Mouse (Mus musculus) lung, embryonic 14.5 days (tissue): ENCODE measurements at regions not wholly inside any gene's neighbourhood (a gene's known extent, or its start where the extent isn't known, plus 50 kb on each side); places are given as distances from the start of the nearest gene placed in this dataset.

Experiments used
- ATAC-seq: fragments of 200-750 bp; cut with Nextera tagmentation; 2 replicates; pipeline ENCODE4 v1.8.0; 2017; ENCODE audit warnings: mild to moderate bottlenecking, moderate TSS enrichment, moderate library complexity; ENCODE audit not compliant: insufficient read depth
- DNase-seq: peaks from one replicate; pipeline ENCODE4 v3.0.0-alpha.2; 2015
- H3K27ac ChIP-seq: fragments of 300-500 bp; sonication (generic); 2 replicates; pipeline ENCODE4 v1.5.1; 2014; ENCODE audit warnings: low read depth, mild to moderate bottlenecking, moderate library complexity
- H3K27me3 ChIP-seq: fragments of 300-500 bp; sonication (generic); 2 replicates; pipeline ENCODE4 v1.6.1; 2014; ENCODE audit warnings: low read length, control low read depth; ENCODE audit not compliant: insufficient read depth
- H3K36me3 ChIP-seq: fragments of 300-500 bp; sonication (generic); 2 replicates; pipeline ENCODE4 v1.6.1; 2014; ENCODE audit warnings: control low read depth; ENCODE audit not compliant: insufficient read depth
- H3K4me1 ChIP-seq: fragments of 300-500 bp; sonication (generic); 2 replicates; pipeline ENCODE4 v1.6.1; 2014; ENCODE audit warnings: antibody characterized with exemption, control low read depth; ENCODE audit not compliant: insufficient read depth
- H3K4me2 ChIP-seq: fragments of 300-500 bp; sonication (generic); 2 replicates; pipeline ENCODE4 v1.6.1; 2014; ENCODE audit warnings: mild to moderate bottlenecking
- H3K4me3 ChIP-seq: fragments of 300-500 bp; sonication (generic); 2 replicates; pipeline ENCODE4 v1.5.1; 2014; ENCODE audit warnings: low read depth, low read length
- H3K9ac ChIP-seq: fragments of 300-500 bp; sonication (generic); 2 replicates; pipeline ENCODE4 v1.6.1; 2014
- H3K9me3 ChIP-seq: fragments of 300-500 bp; sonication (generic); 2 replicates; pipeline ENCODE4 v1.6.1; 2016; ENCODE audit warnings: low read depth, low read length, control low read depth
- CTCF ChIP-seq: IDR thresholded peaks from 2 replicates; pipeline ENCODE4 v1.5.1; 2016; ENCODE audit warnings: antibody characterized with exemption, low read depth
- WGBS: fragments of 180-500 bp; shearing (Covaris S2); extraction: QIAGEN DNeasy Blood & Tissue Kit; methylation state at CpG from one replicate; pipeline ENCODE4 v1.1.7; 2014; 5-methylcytosine and 5-hydroxymethylcytosine counted together

DNA sequence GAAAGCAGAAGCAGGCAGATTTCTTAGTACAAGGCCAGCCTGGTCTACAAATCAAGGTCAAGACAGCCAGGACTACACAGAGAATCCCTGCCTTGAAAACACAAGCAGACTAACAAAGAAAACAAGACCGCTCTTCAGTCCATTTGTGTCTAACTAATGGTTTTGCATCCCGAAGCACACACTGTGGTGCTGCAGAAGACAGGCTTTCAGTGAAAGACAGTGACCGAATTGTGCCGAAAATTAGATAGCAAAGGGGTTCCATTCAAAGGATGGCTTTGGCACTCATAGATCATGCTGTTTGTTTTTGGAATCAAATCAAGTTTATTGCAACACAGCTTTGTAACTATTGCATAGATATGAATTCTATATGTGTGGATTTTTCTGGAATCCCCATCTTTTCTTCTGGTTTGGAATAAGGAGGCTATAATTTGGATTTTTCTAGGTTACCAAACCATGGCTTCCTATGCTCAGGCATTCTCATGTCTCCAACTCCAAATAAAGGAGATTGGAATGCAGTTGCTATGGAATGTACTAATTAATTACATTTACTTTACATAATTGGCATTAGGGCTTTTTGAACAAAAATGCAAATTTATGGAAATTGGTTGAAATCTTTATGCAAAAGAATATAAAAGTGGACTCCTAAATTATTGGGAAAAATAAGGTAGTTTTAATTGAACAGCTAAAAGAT lies 364.9 kb downstream of the Ppargc1a start:
- ATAC-seq (no peak), DNase-seq (no peak)
- H3K9ac ChIP-seq = no peak overlapping the region
- no peaks in the 10 kb centered on the region for H3K36me3 ChIP-seq
- no peaks in the 10 kb centered on the region for H3K27me3 ChIP-seq
- no peak overlapping the region for H3K4me2 ChIP-seq
- no peak overlapping the region for H3K4me3 ChIP-seq
- no peaks in the 10 kb centered on the region for H3K9me3 ChIP-seq
- H3K4me1 ChIP-seq = no peaks in the 10 kb centered on the region
- 82% methylated on average over 4 of the region's 4 CpGs for WGBS
- no peak for TF ChIP-seq CTCF
- H3K27ac ChIP-seq = no peak overlapping the region

- DNase-seq (no peak), ATAC-seq (no peak)
- H3K36me3 ChIP-seq = no peaks in the 10 kb centered on the region
- 53% methylated on average over 4 of the region's 4 CpGs for WGBS
- H3K27me3 ChIP-seq = no peaks in the 10 kb centered on the region
- no peak overlapping the region for H3K27ac ChIP-seq
- no peaks in the 10 kb centered on the region for H3K9me3 ChIP-seq
- no peak overlapping the region for H3K4me2 ChIP-seq
- no peak for TF ChIP-seq CTCF
- H3K9ac ChIP-seq = no peak overlapping the region
- no peak overlapping the region for H3K4me3 ChIP-seq
- no peaks in the 10 kb centered on the region for H3K4me1 ChIP-seq
Observed at GRCm38 (mm10) chr5:51196393-51197347, 370.9 kb downstream of the Ppargc1a start.

GRCm38 (mm10) chr5:51190661-51191060 lies 376.9 kb downstream of the Ppargc1a start:
- no peak overlapping the region for H3K27ac ChIP-seq
- H3K9me3 ChIP-seq = no peaks in the 10 kb centered on the region
- no peaks in the 10 kb centered on the region for H3K36me3 ChIP-seq
- ATAC-seq = no peak
- no peak overlapping the region for H3K4me3 ChIP-seq
- H3K27me3 ChIP-seq = no peaks in the 10 kb centered on the region
- H3K4me1 ChIP-seq = no peaks in the 10 kb centered on the region
- no peak for DNase-seq
- no peak overlapping the region for H3K9ac ChIP-seq
- no peak overlapping the region for H3K4me2 ChIP-seq
- 66% methylated on average over 3 of the region's 3 CpGs for WGBS
- TF ChIP-seq CTCF = no peak

DNA sequence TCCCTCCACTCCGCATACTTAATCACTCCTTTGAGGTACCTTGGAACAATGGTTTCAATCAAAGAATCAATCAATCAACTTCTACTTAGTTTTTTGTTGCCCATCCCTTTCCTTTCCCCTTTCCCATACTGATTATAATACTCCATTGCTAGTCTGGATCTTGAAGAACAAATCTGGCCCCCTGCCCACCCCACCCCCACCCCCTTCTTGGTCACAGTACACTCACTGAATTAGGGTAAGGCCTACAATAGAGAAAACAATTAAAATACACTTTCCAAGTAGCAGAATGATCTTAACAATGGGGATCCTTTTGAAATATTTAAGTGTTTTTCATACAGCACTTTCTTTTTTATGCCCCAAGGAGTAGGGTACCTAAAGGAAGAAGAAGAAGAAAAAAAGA lies 397.7 kb downstream of the Ppargc1a start:
- Histone ChIP-seq H3K36me3 (no peaks in the 10 kb centered on the region), H3K4me1 (no peaks in the 10 kb centered on the region), H3K27ac (no peak overlapping the region), H3K4me3 (no peak overlapping the region), H3K27me3 (no peaks in the 10 kb centered on the region), H3K4me2 (no peak overlapping the region), H3K9ac (no peak overlapping the region), H3K9me3 (no peaks in the 10 kb centered on the region)
- DNase-seq = no peak
- no peak for ATAC-seq
- 79% methylated on average over 1 of the region's 1 CpGs for WGBS
- no peak for TF ChIP-seq CTCF

- Histone ChIP-seq H3K4me2 (no peak overlapping the region), H3K9ac (no peak overlapping the region), H3K36me3 (no peaks in the 10 kb centered on the region), H3K27ac (no peak overlapping the region), H3K4me3 (no peak overlapping the region), H3K9me3 (no peaks in the 10 kb centered on the region), H3K27me3 (no peaks in the 10 kb centered on the region; the same call in 1 of the 2 replicates), H3K4me1 (no peaks in the 10 kb centered on the region)
- no peak for ATAC-seq
- TF ChIP-seq CTCF = no peak
- no peak for DNase-seq
- 27% methylated on average over 6 of the region's 6 CpGs for WGBS
Observed at GRCm38 (mm10) chr5:51168206-51168605, 399.3 kb downstream of the Ppargc1a start.

- H3K9ac ChIP-seq = no peak overlapping the region
- H3K27me3 ChIP-seq = no peaks in the 10 kb centered on the region
- no peak for ATAC-seq
- H3K4me3 ChIP-seq = no peak overlapping the region
- H3K36me3 ChIP-seq = no peaks in the 10 kb centered on the region
- H3K27ac ChIP-seq = no peak overlapping the region
- H3K9me3 ChIP-seq = no peaks in the 10 kb centered on the region
- no peaks in the 10 kb centered on the region for H3K4me1 ChIP-seq
- peak; percentile 4 for DNase-seq
- 38% methylated on average over 3 of the region's 3 CpGs for WGBS
- no peak for TF ChIP-seq CTCF
- H3K4me2 ChIP-seq = no peak overlapping the region
Observed at GRCm38 (mm10) chr5:51156901-51157300, 410.6 kb downstream of the Ppargc1a start.

- no peaks in the 10 kb centered on the region for H3K9me3 ChIP-seq
- no peak overlapping the region for H3K27ac ChIP-seq
- 65% methylated on average over 4 of the region's 4 CpGs for WGBS
- H3K27me3 ChIP-seq = no peaks in the 10 kb centered on the region
- no peaks in the 10 kb centered on the region for H3K4me1 ChIP-seq
- no peaks in the 10 kb centered on the region for H3K36me3 ChIP-seq
- no peak for TF ChIP-seq CTCF
- H3K9ac ChIP-seq = no peak overlapping the region
- DNase-seq (no peak), ATAC-seq (no peak)
- no peak overlapping the region for H3K4me2 ChIP-seq
- no peak overlapping the region for H3K4me3 ChIP-seq
Observed at GRCm38 (mm10) chr5:51144842-51145241, 422.7 kb downstream of the Ppargc1a start.
